Mouse (Mus musculus) liver, adult 2 months (tissue): Measurements from ENCODE around the gene Erfe. TPM values are rescaled to one million over a fixed set of nuclear protein-coding genes. Genes with fewer than 3 reads are reported as not detected.

Experiments
- DNase-seq: peaks from one replicate; pipeline ENCODE4 v3.0.0-alpha.2; 2011; ENCODE audit warnings: low read depth, low spot score; ENCODE audit errors: extremely low read depth
- H3K27ac ChIP-seq: fragments of 200-500 bp; replicated peaks from 2 replicates; pipeline ENCODE4 v1.5.1; 2012; ENCODE audit warnings: low read depth, mild to moderate bottlenecking, control low read depth, inconsistent platforms, low read length; ENCODE audit not compliant: insufficient read depth
- H3K27me3 ChIP-seq: fragments of 200-500 bp; 2 replicates; pipeline ENCODE4 v1.6.1; 2012; ENCODE audit warnings: mild to moderate bottlenecking, moderate library complexity, low read length, inconsistent platforms; ENCODE audit not compliant: control insufficient read depth, insufficient read depth
- H3K36me3 ChIP-seq: fragments of 200-500 bp; 2 replicates; pipeline ENCODE4 v1.6.1; 2012; ENCODE audit warnings: low read length, inconsistent platforms; ENCODE audit not compliant: control insufficient read depth, insufficient read depth
- H3K4me1 ChIP-seq: fragments of 200-500 bp; 2 replicates; pipeline ENCODE4 v1.6.1; 2011; ENCODE audit warnings: low read length; ENCODE audit not compliant: control insufficient read depth, insufficient read depth
- H3K4me3 ChIP-seq: fragments of 200-500 bp; 2 replicates; pipeline ENCODE4 v1.5.1; 2011; ENCODE audit warnings: low read depth, mild to moderate bottlenecking, control low read depth, low read length, moderate library complexity; ENCODE audit not compliant: insufficient read depth
- H3K79me2 ChIP-seq: fragments of 200-500 bp; 2 replicates; pipeline ENCODE4 v1.6.1; 2012; ENCODE audit warnings: inconsistent platforms, mild to moderate bottlenecking, low read length, moderate library complexity; ENCODE audit not compliant: control insufficient read depth, insufficient read depth
- H3K9ac ChIP-seq: fragments of 200-500 bp; 2 replicates; pipeline ENCODE4 v1.6.1; 2012; ENCODE audit warnings: low read depth, mild to moderate bottlenecking, control low read depth, inconsistent platforms, low read length
- CTCF ChIP-seq: fragments of 200-500 bp; IDR thresholded peaks from 2 replicates; pipeline ENCODE4 v1.5.1; 2011; ENCODE audit warnings: low read depth, low read length, control low read depth
- POLR2A ChIP-seq: fragments of 200-500 bp; IDR thresholded peaks from 2 replicates; pipeline ENCODE4 v1.6.1; 2011; ENCODE audit warnings: low read length, control low read depth; ENCODE audit not compliant: insufficient read depth; ENCODE audit errors: extremely low read depth
- WGBS: fragments of 180-500 bp; shearing (Covaris S2); methylation state at CpG from one replicate; pipeline ENCODE4 v1.1.7; 2018; 5-methylcytosine and 5-hydroxymethylcytosine counted together
- polyA plus RNA-seq: library from polyadenylated mRNA; depleted of rRNA; stranded (reverse); fragments of >200 nt; gene quantifications from 2 replicates; pipeline ENCODE4 v1.2.3, GENCODE M21; 2012; rRNA removed
- total RNA-seq: library from RNA; depleted of rRNA; stranded (reverse); fragments of >200 nt; gene quantifications from 2 replicates; pipeline ENCODE4 v1.2.3, GENCODE M21; 2014; rRNA removed

Erfe gene
- total and polyA plus RNA-seq, 2 experiments: not detected

GRCm38 (mm10) chr1:91420601-91421065, 54.4 kb downstream of the Erfe start:
- 0 out of 2 replicates have a peak overlapping the region, but pooled peaks have one; percentile 2 for H3K9ac ChIP-seq
- no peak overlapping the region for H3K4me3 ChIP-seq
- TF ChIP-seq CTCF (no peak), POLR2A (no peak)
- WGBS: 27% methylated on average over 8 of the region's 8 CpGs
- peak overlapping the region; percentile 92 for H3K27ac ChIP-seq
- no peaks in the 10 kb centered on the region for H3K27me3 ChIP-seq
- DNase-seq: peak; percentile 91
- H3K79me2 ChIP-seq: no peaks in the 10 kb centered on the region
- peaks cover 18% of the 10 kb centered on the region for H3K36me3 ChIP-seq
- peaks cover 22% of the 10 kb centered on the region for H3K4me1 ChIP-seq

Other genes with a start within 250 kb of the Erfe start
- gene Rbm44, start 221.3 kb upstream of the Erfe start, total RNA-seq: 0.07 and 0.09 TPM in 2 replicates
- not detected in 2 replicates for gene Rbm44, start 221.3 kb upstream of the Erfe start, polyA plus RNA-seq
- gene Ramp1, start 186.6 kb upstream of the Erfe start, total RNA-seq: 3.6 and 4.6 TPM in 2 replicates
- 6.3 and 6.6 TPM in 2 replicates for gene Ramp1, start 186.6 kb upstream of the Erfe start, polyA plus RNA-seq
- gene Ube2f, start 116.1 kb upstream of the Erfe start, total RNA-seq: 17.7 and 23.0 TPM in 2 replicates
- gene Ube2f, start 116.1 kb upstream of the Erfe start, polyA plus RNA-seq: 23.4 and 32.9 TPM in 2 replicates
- 50.4 and 52.2 TPM in 2 replicates for gene Scly, start 68.1 kb upstream of the Erfe start, total RNA-seq
- gene Scly, start 68.1 kb upstream of the Erfe start, polyA plus RNA-seq: 106 and 110 TPM in 2 replicates
- 0.20 TPM in 1 of 2 replicates, not detected in the other for gene Espnl, start 44.4 kb upstream of the Erfe start, total RNA-seq
- gene Espnl, start 44.4 kb upstream of the Erfe start, polyA plus RNA-seq: 0.01 and 0.09 TPM in 2 replicates
- not detected in 2 replicates for gene Klhl30, start 15.4 kb upstream of the Erfe start, total RNA-seq
- 0.02 TPM in 1 of 2 replicates, not detected in the other for gene Klhl30, start 15.4 kb upstream of the Erfe start, polyA plus RNA-seq
- gene Ilkap, start 32.4 kb downstream of the Erfe start, total RNA-seq: 50.3 and 54.7 TPM in 2 replicates
- 25.2 and 32.0 TPM in 2 replicates for gene Ilkap, start 32.4 kb downstream of the Erfe start, polyA plus RNA-seq
- gene Hes6, start 47.6 kb downstream of the Erfe start, total RNA-seq: 64.6 and 97.0 TPM in 2 replicates
- gene Hes6, start 47.6 kb downstream of the Erfe start, polyA plus RNA-seq: 107 and 112 TPM in 2 replicates
- gene Per2, start 92.9 kb downstream of the Erfe start, total RNA-seq: 5.7 and 7.7 TPM in 2 replicates
- gene Per2, start 92.9 kb downstream of the Erfe start, polyA plus RNA-seq: 3.9 and 4.9 TPM in 2 replicates
- gene Traf3ip1, start 128.2 kb downstream of the Erfe start, total RNA-seq: 3.2 and 3.6 TPM in 2 replicates
- 3.4 and 3.8 TPM in 2 replicates for gene Traf3ip1, start 128.2 kb downstream of the Erfe start, polyA plus RNA-seq
- gene Asb1, start 174.1 kb downstream of the Erfe start, total RNA-seq: 3.5 and 4.4 TPM in 2 replicates
- 3.5 and 4.6 TPM in 2 replicates for gene Asb1, start 174.1 kb downstream of the Erfe start, polyA plus RNA-seq